29 mouse cellular contexts compared by ENCODE assay signal in genomic region chr2:178313539-178313938, GRCm38 (mm10).
"Had no signal": no experiment of that assay in that cellular context is flagged by ENCODE, and none has a peak within 500 bp of the region (broad histone marks: within the 10 kb centered on the region; RNA-seq: fewer than 3 reads in every experiment).

No protein-coding gene starts in this region.

- H3K4me3 ChIP-seq: heart, embryonic 12.5 days; heart, embryonic 13.5 days; heart, embryonic 15.5 days; hindbrain, embryonic 10.5 days; hindbrain, embryonic 12.5 days; hindbrain, embryonic 13.5 days; hindbrain, embryonic 15.5 days; intestine, embryonic 15.5 days; kidney, embryonic 15.5 days; layer of hippocampus, adult 2 months; left cerebral cortex, adult 2 months had no signal

- H3K9ac ChIP-seq: heart, embryonic 12.5 days; heart, embryonic 13.5 days; heart, embryonic 15.5 days; hindbrain, embryonic 12.5 days; hindbrain, embryonic 13.5 days; hindbrain, embryonic 14.5 days; hindbrain, embryonic 15.5 days; intestine, embryonic 15.5 days; kidney, embryonic 15.5 days had no signal

- DNase-seq: heart, postnatal 10 days; heart, postnatal 14 days; heart, postnatal 36 days; heart, postnatal 4 days; kidney, adult 11 months; kidney, adult 18-20 months; kidney, adult 2 months; kidney, adult 8-10 months; kidney, adult 9 months; kidney, postnatal 10 days; kidney, postnatal 14 days; kidney, postnatal 25 days; kidney, postnatal 36 days; kidney, postnatal 4 days; layer of hippocampus, postnatal 36 days had no signal

- H3K27me3 ChIP-seq: heart, embryonic 13.5 days; heart, embryonic 15.5 days; hindbrain, embryonic 12.5 days; hindbrain, embryonic 13.5 days; hindbrain, embryonic 15.5 days; intestine, embryonic 15.5 days; kidney, embryonic 15.5 days had no signal

- H3K4me1 ChIP-seq: heart, embryonic 12.5 days; heart, embryonic 13.5 days; heart, embryonic 15.5 days; hindbrain, embryonic 10.5 days; hindbrain, embryonic 13.5 days; hindbrain, embryonic 15.5 days; intestine, embryonic 15.5 days; kidney, embryonic 15.5 days had no signal

- H3K27ac ChIP-seq: heart, embryonic 13.5 days; heart, embryonic 15.5 days; hindbrain, embryonic 10.5 days; hindbrain, embryonic 12.5 days; hindbrain, embryonic 13.5 days; hindbrain, embryonic 14.5 days; hindbrain, embryonic 15.5 days; hindbrain, postnatal 0 days; intestine, embryonic 15.5 days; kidney, embryonic 15.5 days; kidney, postnatal 0 days; layer of hippocampus, adult 2 months; left cerebral cortex, adult 2 months had no signal

- H3K36me3 ChIP-seq: heart, embryonic 12.5 days; heart, embryonic 13.5 days; heart, embryonic 15.5 days; hindbrain, embryonic 10.5 days; hindbrain, embryonic 12.5 days; hindbrain, embryonic 15.5 days; intestine, embryonic 15.5 days; kidney, embryonic 15.5 days had no signal
